Mouse (Mus musculus): ENCODE measurements at regions not wholly inside any gene's neighbourhood (a gene's known extent, or its start where the extent isn't known, plus 50 kb on each side); places are given as distances from the start of the nearest gene placed in this dataset.

DNA sequence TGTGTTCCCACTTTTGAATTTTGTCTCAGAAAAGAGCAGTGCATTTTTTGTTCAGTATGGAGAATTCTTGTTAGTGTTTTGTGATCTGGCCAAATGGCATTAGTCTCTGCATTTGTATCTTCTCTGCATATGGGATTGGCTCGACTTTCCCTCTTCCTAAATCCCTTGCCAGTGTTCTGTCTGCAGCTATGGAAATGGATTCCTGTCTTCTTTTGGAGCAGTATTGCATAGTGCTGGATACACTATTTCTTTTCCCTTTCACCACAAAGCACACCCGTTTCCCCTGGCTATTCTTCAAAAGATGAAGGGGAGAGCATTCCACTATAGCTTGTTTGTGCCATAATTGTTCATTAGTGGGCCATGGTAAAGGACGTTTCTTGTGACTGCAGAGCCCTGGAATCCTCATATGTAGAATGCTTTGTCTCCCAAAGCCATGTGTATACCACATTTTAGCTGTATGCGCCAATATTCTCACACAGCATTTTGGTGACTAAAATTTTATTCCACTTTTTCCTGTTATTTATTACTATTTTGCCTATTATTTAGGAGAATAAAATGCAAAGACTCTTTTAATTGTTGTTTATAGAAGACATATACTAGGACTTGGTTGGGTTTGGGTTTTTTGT lies 197.8 kb downstream of the Hs3st1 start:
- no peaks in the 10 kb centered on the region for H3K27me3 ChIP-seq
- no peak for ATAC-seq (ENCODE audit: insufficient number of reproducible peaks, insufficient read depth, low FRiP score, low TSS enrichment, low read depth)
- no peaks in the 10 kb centered on the region for H3K4me1 ChIP-seq (replicated peaks)
- 73% methylated on average over 4 of the region's 4 CpGs for WGBS
- H3K9me3 ChIP-seq, result no peaks in the 10 kb centered on the region
- H3K9ac ChIP-seq (replicated peaks), result no peak overlapping the region
- no peak overlapping the region for H3K4me3 ChIP-seq (replicated peaks)
- H3K4me2 ChIP-seq, result no peak overlapping the region
- H3K36me3 ChIP-seq, result no peaks in the 10 kb centered on the region
- H3K27ac ChIP-seq, result no peak overlapping the region

DNA sequence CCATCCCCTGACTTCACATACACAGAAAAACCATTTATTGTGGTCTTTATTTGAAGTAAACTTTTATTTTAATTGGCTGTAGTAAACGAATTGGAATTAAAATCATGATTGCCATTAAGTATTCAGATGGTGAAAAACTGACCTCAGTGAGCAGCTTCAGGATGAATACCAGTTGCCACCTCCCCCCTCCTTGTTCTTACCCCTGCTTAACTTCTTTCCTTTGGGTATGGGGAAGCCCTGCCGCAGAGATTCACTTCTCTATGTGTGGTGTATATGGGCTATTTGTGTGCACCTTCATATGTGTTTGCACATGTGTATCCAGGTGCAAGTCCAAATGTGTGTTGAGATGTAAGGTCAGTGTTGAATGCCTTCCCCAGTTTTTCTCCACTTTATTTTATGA lies 218.2 kb downstream of the Hs3st1 start:
- no peak for ATAC-seq (ENCODE audit: insufficient number of reproducible peaks, insufficient read depth, low FRiP score, low TSS enrichment, low read depth)
- H3K9ac ChIP-seq (replicated peaks), result no peak overlapping the region
- WGBS, result 72% methylated on average over 2 of the region's 2 CpGs
- no peaks in the 10 kb centered on the region for H3K9me3 ChIP-seq
- no peaks in the 10 kb centered on the region for H3K4me1 ChIP-seq (replicated peaks)
- no peaks in the 10 kb centered on the region for H3K27me3 ChIP-seq
- H3K4me2 ChIP-seq, result no peak overlapping the region
- no peak overlapping the region for H3K27ac ChIP-seq
- H3K4me3 ChIP-seq (replicated peaks), result no peak overlapping the region
- no peaks in the 10 kb centered on the region for H3K36me3 ChIP-seq

DNA sequence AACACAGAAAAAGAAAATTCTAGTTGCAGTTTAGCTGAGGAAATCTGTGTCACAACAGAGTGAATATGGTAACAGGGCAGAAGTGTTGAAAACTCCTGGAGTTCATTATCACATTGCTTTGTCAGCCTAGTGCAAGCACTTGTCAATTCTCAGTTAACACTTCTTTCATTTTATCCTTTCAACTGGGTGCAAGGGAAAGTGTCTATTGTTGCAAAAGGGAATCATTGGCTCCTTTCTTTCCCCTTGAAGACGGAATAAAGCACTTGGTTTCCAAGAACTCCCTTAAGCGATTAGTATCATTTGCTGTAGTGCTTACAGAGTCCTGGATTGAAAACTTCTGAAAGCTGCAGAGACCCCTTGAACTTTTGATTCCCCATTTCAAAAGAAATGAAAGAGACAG lies 218.9 kb downstream of the Hs3st1 start:
- WGBS, result 39% methylated on average over 2 of the region's 2 CpGs
- H3K4me3 ChIP-seq (replicated peaks), result no peak overlapping the region

DNA sequence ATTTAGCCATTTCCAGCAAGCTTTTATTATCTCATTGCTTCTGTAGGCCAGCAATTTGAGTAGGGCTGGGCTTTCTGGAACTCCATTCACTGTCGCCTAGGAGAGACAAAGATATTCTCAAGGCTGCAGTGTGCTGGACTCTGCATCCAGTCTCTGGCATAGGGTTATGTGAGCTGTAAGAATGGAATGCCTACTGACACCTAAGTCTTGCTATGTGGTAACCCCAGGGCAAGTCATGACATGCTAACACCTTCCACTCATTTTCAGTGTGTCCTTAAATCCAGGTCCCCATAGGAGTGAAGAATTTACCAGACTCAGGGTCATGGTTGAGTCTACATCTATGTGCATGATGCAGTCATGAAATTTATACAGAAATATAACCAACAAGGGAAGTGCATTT lies 245.0 kb downstream of the Hs3st1 start:
- no peaks in the 10 kb centered on the region for H3K4me1 ChIP-seq (replicated peaks)
- no peaks in the 10 kb centered on the region for H3K9me3 ChIP-seq
- WGBS, result 84% methylated on average over 1 of the region's 1 CpGs
- H3K4me2 ChIP-seq, result no peak overlapping the region
- H3K9ac ChIP-seq (replicated peaks), result no peak overlapping the region
- H3K4me3 ChIP-seq (replicated peaks), result no peak overlapping the region
- H3K27me3 ChIP-seq, result no peaks in the 10 kb centered on the region
- no peak overlapping the region for H3K27ac ChIP-seq
- no peaks in the 10 kb centered on the region for H3K36me3 ChIP-seq
- ATAC-seq (ENCODE audit: insufficient number of reproducible peaks, insufficient read depth, low FRiP score, low TSS enrichment, low read depth), result no peak

More for the DNA sequence above, 218.9 kb downstream of the Hs3st1 start:
- H3K4me2 ChIP-seq, result no peak overlapping the region
- H3K27me3 ChIP-seq, result no peaks in the 10 kb centered on the region
- no peak for ATAC-seq (ENCODE audit: insufficient number of reproducible peaks, insufficient read depth, low FRiP score, low TSS enrichment, low read depth)
- H3K36me3 ChIP-seq, result no peaks in the 10 kb centered on the region
- no peak overlapping the region for H3K9ac ChIP-seq (replicated peaks)
- no peaks in the 10 kb centered on the region for H3K9me3 ChIP-seq
- no peaks in the 10 kb centered on the region for H3K4me1 ChIP-seq (replicated peaks)
- no peak overlapping the region for H3K27ac ChIP-seq

DNA sequence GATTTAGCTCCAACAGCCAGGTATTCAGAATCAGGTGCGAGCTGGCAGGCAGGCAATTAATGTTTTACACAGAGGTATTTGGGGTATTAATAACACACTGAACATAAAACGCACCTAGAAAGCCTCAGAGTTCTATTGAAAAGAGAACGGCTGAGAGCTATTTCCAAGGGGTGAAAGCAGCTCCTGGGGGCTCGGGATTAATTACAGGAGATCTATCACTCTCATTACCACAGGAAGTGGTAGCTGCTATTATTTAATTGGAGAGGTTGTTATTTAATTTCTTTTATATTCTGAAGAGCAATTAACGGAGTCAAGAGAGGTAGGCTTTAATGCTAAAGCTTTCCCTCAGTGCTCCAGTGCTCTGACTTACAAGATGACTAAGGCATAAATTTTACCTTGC lies 272.5 kb downstream of the Hs3st1 start:
- no peak for ATAC-seq (ENCODE audit: insufficient number of reproducible peaks, insufficient read depth, low FRiP score, low TSS enrichment, low read depth)
- WGBS, result 46% methylated on average over 5 of the region's 5 CpGs

DNA sequence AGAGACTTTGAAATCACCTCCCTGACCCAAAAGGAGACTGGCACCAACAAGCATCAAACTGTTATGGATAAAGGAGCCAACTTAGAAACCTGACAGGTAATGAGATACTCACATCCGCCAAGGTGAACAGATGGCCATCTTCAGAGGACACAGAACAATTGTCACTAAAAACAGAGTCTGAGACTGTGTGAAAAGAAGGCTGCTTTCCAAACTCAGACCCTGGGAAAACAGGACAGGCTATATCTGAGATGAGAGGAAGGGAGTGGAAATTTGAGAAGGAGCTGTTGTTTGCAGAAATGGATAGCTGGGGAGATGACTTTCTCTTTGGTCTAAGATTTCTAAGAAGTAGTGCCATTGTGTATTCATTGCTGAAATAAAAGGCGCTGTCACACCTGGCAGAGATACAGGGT lies 297.2 kb downstream of the Hs3st1 start:
- H3K9me3 ChIP-seq, result no peaks in the 10 kb centered on the region
- ATAC-seq (ENCODE audit: insufficient number of reproducible peaks, insufficient read depth, low FRiP score, low TSS enrichment, low read depth), result no peak
- H3K9ac ChIP-seq (replicated peaks), result no peak overlapping the region
- no peaks in the 10 kb centered on the region for H3K4me1 ChIP-seq (replicated peaks)
- 78% methylated on average over 2 of the region's 2 CpGs for WGBS
- H3K4me2 ChIP-seq, result no peak overlapping the region
- no peak overlapping the region for H3K4me3 ChIP-seq (replicated peaks)
- H3K27me3 ChIP-seq, result no peaks in the 10 kb centered on the region
- no peak overlapping the region for H3K27ac ChIP-seq
- no peaks in the 10 kb centered on the region for H3K36me3 ChIP-seq

More for the DNA sequence above, 272.5 kb downstream of the Hs3st1 start:
- Histone ChIP-seq H3K4me1 (replicated peaks) (no peaks in the 10 kb centered on the region), H3K27ac (no peak overlapping the region), H3K4me2 (no peak overlapping the region), H3K4me3 (replicated peaks) (no peak overlapping the region), H3K9me3 (no peaks in the 10 kb centered on the region), H3K36me3 (no peaks in the 10 kb centered on the region), H3K27me3 (no peaks in the 10 kb centered on the region), H3K9ac (replicated peaks) (no peak overlapping the region)

DNA sequence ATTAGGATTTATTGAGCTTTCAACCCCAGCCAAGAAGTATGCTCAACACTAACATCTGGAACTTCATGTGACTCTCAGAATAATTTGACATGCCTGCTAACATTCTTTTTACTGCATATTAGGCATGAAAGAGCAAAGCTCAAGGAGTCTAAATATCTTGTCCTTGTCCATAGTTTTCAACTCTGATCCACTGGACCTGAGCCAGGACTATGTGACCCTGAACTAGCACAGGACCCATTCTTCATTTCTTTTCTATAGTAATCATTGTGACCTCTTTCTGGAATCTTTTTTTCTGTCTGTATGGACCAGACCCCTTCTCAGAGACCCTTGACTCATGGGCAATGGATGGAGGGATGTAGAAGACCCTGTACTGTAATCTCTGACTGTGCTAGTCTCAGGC lies 301.6 kb downstream of the Hs3st1 start:
- no peak overlapping the region for H3K27ac ChIP-seq
- no peaks in the 10 kb centered on the region for H3K4me1 ChIP-seq (replicated peaks)
- no peaks in the 10 kb centered on the region for H3K9me3 ChIP-seq
- H3K4me2 ChIP-seq, result no peak overlapping the region
- no peak for ATAC-seq (ENCODE audit: insufficient number of reproducible peaks, insufficient read depth, low FRiP score, low TSS enrichment, low read depth)
- H3K27me3 ChIP-seq, result no peaks in the 10 kb centered on the region
- H3K4me3 ChIP-seq (replicated peaks), result no peak overlapping the region
- no peak overlapping the region for H3K9ac ChIP-seq (replicated peaks)
- no peaks in the 10 kb centered on the region for H3K36me3 ChIP-seq

DNA sequence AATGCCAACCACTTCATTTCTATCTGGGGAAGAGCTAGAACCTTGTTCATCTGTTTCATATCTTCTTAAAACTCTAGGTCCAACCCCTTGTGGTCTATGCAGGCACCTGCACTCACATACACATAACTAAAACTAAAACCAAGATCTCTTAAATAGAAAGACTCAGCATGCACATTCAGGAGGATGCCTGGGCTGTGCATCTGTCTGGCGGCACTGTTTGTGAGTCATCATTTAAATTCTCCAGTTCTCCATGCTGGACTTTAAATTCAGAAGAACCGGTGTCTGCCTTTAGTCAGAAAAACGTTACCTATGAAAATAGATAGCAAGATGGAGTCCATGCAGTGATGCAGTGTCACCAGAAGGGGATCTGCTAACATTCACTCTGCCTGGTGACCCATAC lies 314.5 kb downstream of the Hs3st1 start:
- 90% methylated on average over 3 of the region's 3 CpGs for WGBS
- no peaks in the 10 kb centered on the region for H3K36me3 ChIP-seq
- H3K4me3 ChIP-seq (replicated peaks), result no peak overlapping the region
- H3K27me3 ChIP-seq, result no peaks in the 10 kb centered on the region
- H3K27ac ChIP-seq, result no peak overlapping the region
- peaks cover 4% of the 10 kb centered on the region; the same call in 1 of the 2 replicates for H3K4me1 ChIP-seq (replicated peaks)
- no peak overlapping the region for H3K4me2 ChIP-seq
- no peak for ATAC-seq (ENCODE audit: insufficient number of reproducible peaks, insufficient read depth, low FRiP score, low TSS enrichment, low read depth)
- no peaks in the 10 kb centered on the region for H3K9me3 ChIP-seq
- H3K9ac ChIP-seq (replicated peaks), result no peak overlapping the region

DNA sequence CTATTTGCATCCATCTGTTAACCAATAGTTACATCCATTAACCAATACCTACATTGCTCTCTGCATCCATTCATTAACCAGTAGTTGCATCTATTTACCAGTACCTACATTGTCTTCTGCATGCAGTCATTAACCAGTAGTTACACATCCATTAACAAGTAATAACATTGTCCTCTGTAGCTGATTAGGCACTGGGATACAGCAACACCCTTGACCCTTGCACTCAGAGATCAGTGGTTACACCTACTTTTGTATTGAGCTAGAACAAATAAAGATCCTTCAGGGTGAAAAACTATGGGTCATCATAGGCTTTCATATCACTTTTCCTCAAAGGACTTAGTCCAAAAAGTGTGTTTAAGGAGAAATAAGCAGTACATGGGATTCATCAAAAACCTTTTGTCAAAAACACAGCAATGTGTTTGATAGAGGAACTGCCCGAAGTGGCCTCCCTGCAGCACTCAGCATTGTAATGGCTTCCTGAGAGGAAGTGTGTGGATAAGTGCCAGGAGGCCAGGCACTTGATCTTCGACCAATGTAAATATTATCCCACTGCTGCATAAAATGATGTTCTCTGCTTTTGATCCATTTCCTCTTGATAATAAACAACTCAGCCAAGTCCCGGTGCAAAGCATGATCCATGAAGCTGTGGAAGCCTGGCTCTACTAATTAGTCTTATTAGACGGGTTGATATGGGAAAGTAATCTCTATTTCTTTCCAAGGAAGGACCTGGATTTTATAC lies 317.6 kb downstream of the Hs3st1 start:
- no peak for ATAC-seq (ENCODE audit: insufficient number of reproducible peaks, insufficient read depth, low FRiP score, low TSS enrichment, low read depth)

DNA sequence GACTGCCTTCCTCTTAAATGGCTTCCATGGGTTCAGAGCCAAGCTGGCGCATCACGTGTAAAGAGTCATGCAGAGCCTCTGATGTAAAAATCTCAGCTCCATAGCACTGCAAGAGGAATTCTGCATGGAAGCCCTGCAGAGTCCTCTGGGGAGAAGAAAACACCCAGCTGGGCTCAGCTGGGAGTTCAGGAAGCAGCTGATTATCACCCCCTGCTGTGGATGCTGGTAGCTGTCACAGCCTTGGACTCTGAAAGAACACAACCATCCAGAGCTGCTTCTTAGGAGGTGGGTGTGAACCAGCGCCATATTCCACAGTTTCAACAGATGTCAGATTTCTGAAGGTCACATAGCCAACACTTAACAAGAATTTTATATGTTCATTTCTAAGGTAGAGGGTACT lies 329.2 kb downstream of the Hs3st1 start:
- WGBS, result 67% methylated on average over 3 of the region's 3 CpGs
- no peak for ATAC-seq (ENCODE audit: insufficient number of reproducible peaks, insufficient read depth, low FRiP score, low TSS enrichment, low read depth)
- Histone ChIP-seq H3K9me3 (no peaks in the 10 kb centered on the region), H3K4me3 (replicated peaks) (no peak overlapping the region), H3K4me2 (no peak overlapping the region), H3K9ac (replicated peaks) (no peak overlapping the region), H3K27me3 (no peaks in the 10 kb centered on the region), H3K27ac (no peak overlapping the region), H3K36me3 (no peaks in the 10 kb centered on the region), H3K4me1 (replicated peaks) (no peaks in the 10 kb centered on the region)

More for the DNA sequence above, 317.6 kb downstream of the Hs3st1 start:
- H3K9ac ChIP-seq (replicated peaks), result no peak overlapping the region
- H3K4me1 ChIP-seq (replicated peaks), result no peaks in the 10 kb centered on the region
- H3K4me3 ChIP-seq (replicated peaks), result no peak overlapping the region
- no peaks in the 10 kb centered on the region for H3K27me3 ChIP-seq
- H3K36me3 ChIP-seq, result no peaks in the 10 kb centered on the region
- H3K9me3 ChIP-seq, result no peaks in the 10 kb centered on the region
- 78% methylated on average over 4 of the region's 4 CpGs for WGBS
- no peak overlapping the region for H3K4me2 ChIP-seq
- H3K27ac ChIP-seq, result no peak overlapping the region

DNA sequence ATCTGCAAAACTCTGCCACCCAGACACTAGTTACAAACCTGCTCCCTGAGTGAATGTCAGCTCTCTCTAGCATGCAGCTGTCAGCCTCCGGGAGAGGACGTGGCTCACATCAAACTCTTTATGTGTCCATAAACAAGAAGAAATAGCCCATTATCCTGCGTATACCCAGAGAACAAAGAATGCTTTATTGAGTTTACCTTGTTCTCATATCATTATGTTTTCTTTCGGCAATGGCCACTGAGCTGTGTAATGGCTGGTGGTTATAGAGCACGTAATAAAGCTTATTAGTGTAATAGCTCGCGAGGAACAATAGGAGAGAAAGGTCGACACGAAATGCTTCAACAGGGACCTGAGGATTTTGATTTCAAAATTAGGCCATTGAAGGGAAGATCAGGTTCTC lies 331.6 kb downstream of the Hs3st1 start:
- Histone ChIP-seq H3K36me3 (no peaks in the 10 kb centered on the region), H3K9me3 (no peaks in the 10 kb centered on the region), H3K4me3 (replicated peaks) (no peak overlapping the region), H3K4me1 (replicated peaks) (no peaks in the 10 kb centered on the region), H3K27ac (no peak overlapping the region), H3K9ac (replicated peaks) (no peak overlapping the region), H3K27me3 (no peaks in the 10 kb centered on the region), H3K4me2 (no peak overlapping the region)
- WGBS, result 56% methylated on average over 9 of the region's 9 CpGs
- no peak for ATAC-seq (ENCODE audit: insufficient number of reproducible peaks, insufficient read depth, low FRiP score, low TSS enrichment, low read depth)

DNA sequence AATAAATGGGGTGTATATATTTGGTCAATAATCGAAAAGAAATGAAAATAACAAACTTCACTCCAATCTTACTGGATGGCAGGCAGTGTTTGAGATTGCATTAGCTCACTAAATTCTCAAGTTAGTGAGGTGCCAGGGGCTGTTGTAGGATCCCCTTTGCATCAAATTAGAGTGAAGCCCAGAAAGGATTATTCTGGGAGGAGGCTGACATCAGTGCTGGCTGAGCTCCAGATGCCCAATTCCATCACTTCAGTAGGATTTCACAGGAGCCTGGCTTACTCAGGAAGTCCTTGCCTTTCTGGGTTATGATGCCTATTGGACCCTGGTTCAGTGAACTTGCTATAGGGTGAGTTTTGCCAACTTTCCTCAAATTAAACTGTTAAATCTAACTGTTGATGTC lies 336.5 kb downstream of the Hs3st1 start:
- H3K9ac ChIP-seq (replicated peaks), result no peak overlapping the region
- H3K27me3 ChIP-seq, result no peaks in the 10 kb centered on the region
- no peak overlapping the region for H3K4me2 ChIP-seq
- ATAC-seq (ENCODE audit: insufficient number of reproducible peaks, insufficient read depth, low FRiP score, low TSS enrichment, low read depth), result no peak
- no peaks in the 10 kb centered on the region for H3K36me3 ChIP-seq
- no peaks in the 10 kb centered on the region for H3K9me3 ChIP-seq
- no peak overlapping the region for H3K27ac ChIP-seq
- no peak overlapping the region for H3K4me3 ChIP-seq (replicated peaks)
- peaks cover 11% of the 10 kb centered on the region for H3K4me1 ChIP-seq (replicated peaks)
- 91% methylated on average over 1 of the region's 1 CpGs for WGBS

All from limb, embryonic 12.5 days (tissue).